Mouse (Mus musculus): ENCODE data around the gene Wnt7a. TPM values are rescaled to one million over a fixed set of nuclear protein-coding genes. Genes with fewer than 3 reads are reported as not detected.

Gene Wnt7a
- polyA plus RNA-seq, 1 experiment from 2014 or later: 10.4 TPM

GRCm38 (mm10) chr6:91417291-91417845 lies 6.2 kb upstream of the Wnt7a start:
- no peak for TF ChIP-seq CTCF (IDR thresholded peaks at IDR 0.05)
- in situ Hi-C loops (cut with MboI; ENCODE audit: low pct_unique_long_range_greater_than_20kb): no loop called here
- ChIA-PET POLR2A (no interaction called here), CTCF (interaction anchor here (7.1 kb wide), 1 partner anchor 133 kb away, joined by 81 read pairs; no protein-coding TSS in a partner anchor)
- ATAC-seq (no peak), DNase-seq (ENCODE audit: low read depth, low spot score) (no peak)
- peaks cover 45% of the 10 kb centered on the region for H3K27me3 ChIP-seq

- TF ChIP-seq CTCF (IDR thresholded peaks at IDR 0.05): no peak
- ChIA-PET CTCF (interaction anchor here (1.0 to 7.1 kb wide), 4 partner anchors 16 to 132 kb away, joined by 3 to 81 read pairs (median 3); no protein-coding TSS in a partner anchor), POLR2A (no interaction called here)
- ATAC-seq (no peak), DNase-seq (ENCODE audit: low read depth, low spot score) (no peak)
- peaks cover 35% of the 10 kb centered on the region for H3K27me3 ChIP-seq
- in situ Hi-C loops (cut with MboI; ENCODE audit: low pct_unique_long_range_greater_than_20kb): no loop called here
Observed at GRCm38 (mm10) chr6:91416146-91416545, 5.0 kb upstream of the Wnt7a start.

GRCm38 (mm10) chr6:91414890-91415289 lies 3.7 kb upstream of the Wnt7a start:
- ATAC-seq: no peak
- POLR2A ChIA-PET: interaction anchor here (0.7 kb wide), 1 partner anchor 132 kb away, joined by 3 read pairs; no protein-coding TSS in a partner anchor
- TF ChIP-seq CTCF (IDR thresholded peaks at IDR 0.05): no peak
- DNase-seq (ENCODE audit: low read depth, low spot score): no peak
- in situ Hi-C loops (cut with MboI; ENCODE audit: low pct_unique_long_range_greater_than_20kb): loop anchor here (5.0 kb wide), 2 partner anchors 128 to 258 kb away; partner anchors contain the start of gene Hdac11
- H3K27me3 ChIP-seq: peaks cover 28% of the 10 kb centered on the region
- CTCF ChIA-PET: interaction anchor here (0.8 to 7.1 kb wide), 7 partner anchors 18 to 222 kb away, joined by 3 to 81 read pairs (median 3); no protein-coding TSS in a partner anchor

GRCm38 (mm10) chr6:91411369-91411981 lies 312 bp upstream of the Wnt7a start:
- ChIA-PET POLR2A (interaction anchor here (0.7 to 1.7 kb wide), 3 partner anchors 29 to 126 kb away, joined by 3 to 6 read pairs (median 3); no protein-coding TSS in a partner anchor), CTCF (interaction anchor here (0.8 to 7.1 kb wide), 7 partner anchors 79 to 133 kb away, joined by 3 to 81 read pairs (median 3); no protein-coding TSS in a partner anchor)
- no peak for TF ChIP-seq CTCF (IDR thresholded peaks at IDR 0.05)
- in situ Hi-C loops (cut with MboI; ENCODE audit: low pct_unique_long_range_greater_than_20kb): loop anchor here (5.0 kb wide), 2 partner anchors 124 to 254 kb away; partner anchors contain the start of gene Hdac11
- ATAC-seq (peak; percentile 26), DNase-seq (ENCODE audit: low read depth, low spot score) (peak; percentile 30)
- peaks cover 2% of the 10 kb centered on the region for H3K27me3 ChIP-seq

- ATAC-seq (no peak), DNase-seq (ENCODE audit: low read depth, low spot score) (no peak)
- ChIA-PET POLR2A (interaction anchor here (1.0 to 1.7 kb wide), 2 partner anchors 28 to 31 kb away, joined by 3 to 6 read pairs; no protein-coding TSS in a partner anchor), CTCF (interaction anchor here (1.8 to 7.1 kb wide), 2 partner anchors 105 to 126 kb away, joined by 3 to 81 read pairs; no protein-coding TSS in a partner anchor)
- no peaks in the 10 kb centered on the region for H3K27me3 ChIP-seq
- TF ChIP-seq CTCF (IDR thresholded peaks at IDR 0.05): no peak
- in situ Hi-C loops (cut with MboI; ENCODE audit: low pct_unique_long_range_greater_than_20kb): loop anchor here (5.0 kb wide), 2 partner anchors 123 to 253 kb away; partner anchors contain the start of gene Hdac11
Observed at GRCm38 (mm10) chr6:91410168-91410780, 889 bp downstream of the Wnt7a start.

GRCm38 (mm10) chr6:91409448-91410167 lies 1.6 kb downstream of the Wnt7a start:
- CTCF ChIA-PET: interaction anchor here (1.4 kb wide), 1 partner anchor 20 kb away, joined by 4 read pairs; no protein-coding TSS in a partner anchor
- no peaks in the 10 kb centered on the region for H3K27me3 ChIP-seq
- ATAC-seq: no peak
- TF ChIP-seq CTCF (IDR thresholded peaks at IDR 0.05): no peak
- no peak for DNase-seq (ENCODE audit: low read depth, low spot score)
- POLR2A ChIA-PET: interaction anchor here (1.7 kb wide), 1 partner anchor 30 kb away, joined by 6 read pairs; no protein-coding TSS in a partner anchor
- in situ Hi-C loops (cut with MboI; ENCODE audit: low pct_unique_long_range_greater_than_20kb): loop anchor here (5.0 kb wide), 2 partner anchors 122 to 252 kb away; partner anchors contain the start of gene Hdac11

- ATAC-seq (no peak), DNase-seq (ENCODE audit: low read depth, low spot score) (no peak)
- ChIA-PET POLR2A (no interaction called here), CTCF (interaction anchor here (1.0 to 1.4 kb wide), 2 partner anchors 19 to 119 kb away, joined by 3 to 4 read pairs; no protein-coding TSS in a partner anchor)
- in situ Hi-C loops (cut with MboI; ENCODE audit: low pct_unique_long_range_greater_than_20kb): no loop called here
- H3K27me3 ChIP-seq: no peaks in the 10 kb centered on the region
- TF ChIP-seq CTCF (IDR thresholded peaks at IDR 0.05): no peak
Observed at GRCm38 (mm10) chr6:91408616-91409015, 2.5 kb downstream of the Wnt7a start.

- no peak for TF ChIP-seq CTCF (IDR thresholded peaks at IDR 0.05)
- H3K27me3 ChIP-seq: no peaks in the 10 kb centered on the region
- ChIA-PET POLR2A (no interaction called here), CTCF (interaction anchor here (0.7 to 1.7 kb wide), 3 partner anchors 12 to 116 kb away, joined by 3 to 4 read pairs (median 3); no protein-coding TSS in a partner anchor)
- DNase-seq (ENCODE audit: low read depth, low spot score) (no peak), ATAC-seq (no peak)
- in situ Hi-C loops (cut with MboI; ENCODE audit: low pct_unique_long_range_greater_than_20kb): no loop called here
Observed at GRCm38 (mm10) chr6:91401591-91401990, 9.6 kb downstream of the Wnt7a start.

GRCm38 (mm10) chr6:91400514-91400913 lies 10.6 kb downstream of the Wnt7a start:
- no peak for TF ChIP-seq CTCF (IDR thresholded peaks at IDR 0.05)
- in situ Hi-C loops (cut with MboI; ENCODE audit: low pct_unique_long_range_greater_than_20kb): no loop called here
- ChIA-PET CTCF (interaction anchor here (1.7 kb wide), 1 partner anchor 11 kb away, joined by 4 read pairs; no protein-coding TSS in a partner anchor), POLR2A (no interaction called here)
- ATAC-seq: peak; percentile 24
- H3K27me3 ChIP-seq: no peaks in the 10 kb centered on the region
- DNase-seq (ENCODE audit: low read depth, low spot score): no peak

Measured in Patski (cell line).